Mouse (Mus musculus) testis, postnatal 10 days (tissue): ENCODE measurements around the gene Wwp2.

Source experiments
- DNase-seq: peaks from one replicate; pipeline ENCODE4 v3.0.0; 2021; ENCODE audit warnings: low spot score

Wwp2 gene

GRCm38 (mm10) chr8:107562164-107562563 is 126.0 kb downstream of the Wwp2 start:
- no peak for DNase-seq

- no peak for DNase-seq
Measured at GRCm38 (mm10) chr8:107571046-107571445, 134.9 kb downstream of the Wwp2 start.

GRCm38 (mm10) chr8:107571486-107572135 is 135.4 kb downstream of the Wwp2 start:
- no peak for DNase-seq

GRCm38 (mm10) chr8:107572497-107572896 is 136.3 kb downstream of the Wwp2 start:
- peak; percentile 90 for DNase-seq

GRCm38 (mm10) chr8:107574771-107575170 is 138.6 kb downstream of the Wwp2 start:
- no peak for DNase-seq

- DNase-seq = peak; percentile 88
Measured at GRCm38 (mm10) chr8:107576702-107577101, 140.5 kb downstream of the Wwp2 start.

- DNase-seq = no peak
Measured at GRCm38 (mm10) chr8:107577640-107578039, 141.5 kb downstream of the Wwp2 start.

GRCm38 (mm10) chr8:107578132-107578531 is 142.0 kb downstream of the Wwp2 start:
- DNase-seq = no peak

GRCm38 (mm10) chr8:107578541-107578940 is 142.4 kb downstream of the Wwp2 start:
- DNase-seq = no peak

GRCm38 (mm10) chr8:107580879-107581278 is 144.7 kb downstream of the Wwp2 start:
- no peak for DNase-seq

- no peak for DNase-seq
Measured at GRCm38 (mm10) chr8:107581536-107581935, 145.4 kb downstream of the Wwp2 start.

- no peak for DNase-seq
Measured at GRCm38 (mm10) chr8:107582136-107582535, 146.0 kb downstream of the Wwp2 start.

- DNase-seq = no peak
Measured at GRCm38 (mm10) chr8:107587429-107587994, 151.3 kb downstream of the Wwp2 start.

- peak; percentile 95 for DNase-seq
Measured at GRCm38 (mm10) chr8:107587995-107588780, 152.0 kb downstream of the Wwp2 start, which contains the start of gene Psmd7. Gene Psmd7 (minus strand): TSS chr8:107588464.

- no peak for DNase-seq
Measured at GRCm38 (mm10) chr8:107593967-107594729, 158.0 kb downstream of the Wwp2 start.

GRCm38 (mm10) chr8:107594817-107595216 is 158.7 kb downstream of the Wwp2 start:
- no peak for DNase-seq

GRCm38 (mm10) chr8:107597731-107598130 is 161.6 kb downstream of the Wwp2 start:
- DNase-seq = no peak

GRCm38 (mm10) chr8:107599691-107600090 is 163.5 kb downstream of the Wwp2 start:
- no peak for DNase-seq

- DNase-seq = peak; percentile 87
Measured at GRCm38 (mm10) chr8:107603026-107603425, 166.9 kb downstream of the Wwp2 start.
